Mouse (Mus musculus): Measurements from ENCODE around the gene Gdpd1.

DNA sequence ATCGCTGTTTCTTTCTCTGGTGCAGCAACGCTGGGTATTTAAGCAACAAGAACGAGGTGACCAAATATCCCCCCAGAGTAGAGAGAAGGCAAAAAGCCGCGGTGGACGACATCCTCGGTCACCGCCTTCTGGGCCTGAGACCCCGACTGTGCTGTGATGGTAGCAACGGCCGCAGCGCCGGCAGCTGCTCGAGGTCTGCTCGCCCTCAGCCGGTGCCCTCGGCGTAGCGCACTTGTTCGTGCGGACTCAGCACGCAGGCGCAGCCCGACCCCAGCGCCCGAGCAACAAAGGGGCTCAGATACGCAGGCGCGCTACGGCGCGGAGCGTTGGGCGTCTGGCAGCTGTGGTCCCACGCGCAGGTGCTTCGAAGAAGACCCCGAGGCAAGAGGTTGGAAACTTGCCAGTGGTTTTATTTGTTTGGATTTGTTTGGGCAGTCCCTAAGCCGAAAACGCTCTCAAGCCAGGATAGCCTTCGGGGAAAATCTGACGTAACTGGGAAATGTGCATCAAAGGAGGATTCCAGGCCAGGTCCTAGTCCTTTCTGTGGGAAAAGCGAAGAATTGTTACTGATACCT lies at the start of gene Gdpd1:
- TF ChIP-seq EP300 (IDR thresholded peaks at IDR 0.05) (no peak), CTCF (IDR thresholded peaks at IDR 0.05) (peak; percentile 68)

Measured in lung, postnatal 0 days (tissue).